In genomic region chr2:27961190-27961589, GRCm38 (mm10) we compare ENCODE assay signal across 20 mouse cellular contexts.
"Had no signal": no experiment of that assay in that cellular context is flagged by ENCODE, and none has a peak within 500 bp of the region (broad histone marks: within the 10 kb centered on the region; RNA-seq: fewer than 3 reads in every experiment).

No protein-coding gene starts in this region.

- H3K4me1 ChIP-seq: liver, embryonic 15.5 days had no signal

- H3K9ac ChIP-seq: kidney, embryonic 15.5 days; limb, embryonic 13.5 days; liver, embryonic 15.5 days; midbrain, embryonic 13.5 days had no signal

- H3K4me3 ChIP-seq: kidney, embryonic 15.5 days; limb, embryonic 10.5 days; limb, embryonic 13.5 days; liver, embryonic 15.5 days; midbrain, embryonic 10.5 days; midbrain, embryonic 13.5 days had no signal

- H3K27me3 ChIP-seq: kidney, embryonic 15.5 days; limb, embryonic 13.5 days; midbrain, embryonic 13.5 days had no signal

- H3K27ac ChIP-seq: kidney, embryonic 15.5 days; limb, embryonic 13.5 days; liver, embryonic 15.5 days; midbrain, embryonic 10.5 days; midbrain, embryonic 13.5 days; stomach, postnatal 0 days had no signal

- H3K9me3 ChIP-seq: kidney, embryonic 15.5 days; limb, embryonic 10.5 days; limb, embryonic 13.5 days; liver, embryonic 15.5 days; midbrain, embryonic 10.5 days; midbrain, embryonic 13.5 days had no signal

- H3K4me2 ChIP-seq: kidney, embryonic 15.5 days; limb, embryonic 13.5 days; liver, embryonic 15.5 days; midbrain, embryonic 13.5 days had no signal

- DNase-seq: kidney, adult 8-10 months; kidney, postnatal 10 days; kidney, postnatal 4 days; liver; lung, adult 2 months; lung, postnatal 14 days; lung, postnatal 4 days; right cerebral cortex, postnatal 4 days; thymus, adult 2 months; thymus, postnatal 14 days; thymus, postnatal 4 days had no signal

- H3K36me3 ChIP-seq: liver, embryonic 15.5 days; midbrain, embryonic 13.5 days had no signal

- ATAC-seq: intestine, postnatal 0 days; midbrain, embryonic 13.5 days; midbrain, embryonic 16.5 days had no signal
